5 mouse cellular contexts compared by ENCODE assay signal in genomic region chr9:25241783-25242182, GRCm38 (mm10). TPM values are rescaled to one million over a fixed set of nuclear protein-coding genes. Genes with fewer than 3 reads are reported as not detected.
DNase-seq lines count a peak whose midpoint lies in the region; ATAC-seq and TF ChIP-seq lines count a peak whose summit lies in the region.
"Not testable (repeated sequence)": the region's sequence is repeated elsewhere in the genome, so short reads cannot be mapped to it uniquely, and the experiment has no call there.

No protein-coding gene starts in this region.

- not testable (repeated sequence) for H3K4me1 ChIP-seq in lung, postnatal 0 days (ENCODE audit: insufficient read depth, low read depth, low read length); stomach, embryonic 16.5 days (ENCODE audit: control insufficient read depth, insufficient read depth, low read length); stomach, postnatal 0 days (replicated peaks; ENCODE audit: control insufficient read depth, insufficient read depth)

- H3K4me3 ChIP-seq in layer of hippocampus, adult 2 months; left cerebral cortex, adult 2 months; lung, postnatal 0 days (ENCODE audit: low read depth, low read length); stomach, embryonic 16.5 days (replicated peaks; ENCODE audit: low read length); stomach, postnatal 0 days (ENCODE audit: low read depth, low read length): not testable (repeated sequence)

- not testable (repeated sequence) for TF ChIP-seq CTCF in layer of hippocampus, adult 2 months (conservative IDR thresholded peaks at IDR 0.05); left cerebral cortex, adult 2 months (IDR thresholded peaks at IDR 0.05); lung, postnatal 0 days (IDR thresholded peaks at IDR 0.05); stomach, postnatal 0 days (IDR thresholded peaks at IDR 0.05; ENCODE audit: low read depth)

- WGBS in lung, postnatal 0 days, result 74% methylated on average over 5 of the region's 5 CpGs
- WGBS in stomach, embryonic 16.5 days, result 74% methylated on average over 5 of the region's 5 CpGs
- 72% methylated on average over 5 of the region's 5 CpGs for WGBS in stomach, postnatal 0 days

- peak overlapping the region; percentile 75 for H3K27ac ChIP-seq in layer of hippocampus, adult 2 months
- peak overlapping the region; percentile 45 for H3K27ac ChIP-seq in left cerebral cortex, adult 2 months
- H3K27ac ChIP-seq in lung, postnatal 0 days (ENCODE audit: low read length); stomach, embryonic 16.5 days (ENCODE audit: low read length); stomach, postnatal 0 days (replicated peaks): not testable (repeated sequence)

- TF ChIP-seq EP300 in lung, postnatal 0 days (IDR thresholded peaks at IDR 0.05), result peak; percentile 44; the same call in 1 of the 2 replicates
- not testable (repeated sequence) for TF ChIP-seq EP300 in stomach, postnatal 0 days (optimal IDR thresholded peaks at IDR 0.05)

- intact Hi-C loops in left cerebral cortex, adult 2 months (cut with DNase I), result not testable (repeated sequence)

- not testable (repeated sequence) for DNase-seq in layer of hippocampus, adult 2 months (ENCODE audit: low spot score in 2 of 2); left cerebral cortex, adult 2 months (ENCODE audit: extremely low spot score in 1 of 2, low spot score in 2 of 2); lung, postnatal 0 days (ENCODE audit: low spot score); stomach, postnatal 0 days (ENCODE audit: low spot score)

- not testable (repeated sequence) for H3K9me3 ChIP-seq in lung, postnatal 0 days (ENCODE audit: low read length); stomach, embryonic 16.5 days (replicated peaks; ENCODE audit: control insufficient read depth, low read length); stomach, postnatal 0 days (ENCODE audit: control insufficient read depth, low read length)

- ATAC-seq in lung, postnatal 0 days, result not testable (repeated sequence)
- ATAC-seq in stomach, embryonic 16.5 days (ENCODE audit: insufficient read depth, low FRiP score), result 0 out of 2 replicates have a peak, but pooled peaks have one; percentile 56
- ATAC-seq in stomach, postnatal 0 days (ENCODE audit: low FRiP score, low TSS enrichment), result peak; percentile 67; the same call in 1 of the 2 replicates

- H3K27me3 ChIP-seq in lung, postnatal 0 days (replicated peaks; ENCODE audit: insufficient read depth, low read length); stomach, embryonic 16.5 days (ENCODE audit: control insufficient read depth, insufficient read depth, low read length); stomach, postnatal 0 days (ENCODE audit: control insufficient read depth, insufficient read depth, low read length): not testable (repeated sequence)

- not testable (repeated sequence) for H3K4me2 ChIP-seq in lung, postnatal 0 days (replicated peaks; ENCODE audit: low read depth, low read length); stomach, embryonic 16.5 days (ENCODE audit: low read depth, low read length); stomach, postnatal 0 days (replicated peaks; ENCODE audit: low read depth)

- H3K36me3 ChIP-seq in lung, postnatal 0 days (ENCODE audit: insufficient read depth, low read length); stomach, embryonic 16.5 days (ENCODE audit: control insufficient read depth, insufficient read depth, low read length); stomach, postnatal 0 days (ENCODE audit: control insufficient read depth, insufficient read depth, low read length): not testable (repeated sequence)

- not testable (repeated sequence) for H3K9ac ChIP-seq in lung, postnatal 0 days (replicated peaks; ENCODE audit: low read depth); stomach, embryonic 16.5 days (ENCODE audit: low read length); stomach, postnatal 0 days (ENCODE audit: low read length)

RNA-seq across cellular contexts. Expression of gene Sept7, which starts 10.5 kb away (rescaled TPM):
- 100 to 1,000 TPM; 263 to 265 TPM for total RNA-seq in layer of hippocampus, adult 2 months (2021)
- total RNA-seq in left cerebral cortex, adult 2 months (2021), result 100 to 1,000 TPM; 349 to 384 TPM
- 237 and 274 TPM in 2 replicates for polyA plus RNA-seq in lung, postnatal 0 days (2015; fragmentation: Nextera tagmentation; extraction: Ambion mirVana)
- 251 and 266 TPM in 2 replicates for polyA plus RNA-seq in stomach, embryonic 16.5 days (2015; fragmentation: Nextera tagmentation; extraction: Ambion mirVana)
- 154 and 175 TPM in 2 replicates for polyA plus RNA-seq in stomach, postnatal 0 days (2015; fragmentation: Nextera tagmentation; extraction: Ambion mirVana)
